Mouse (Mus musculus): ENCODE data around the gene Usp31. TPM values are rescaled to one million over a fixed set of nuclear protein-coding genes. Genes with fewer than 3 reads are reported as not detected.

Usp31 gene
- 1 to 10 TPM; 4.2 to 5.6 TPM for total RNA-seq (2021)
- long read RNA-seq, experiment 1, partial matches to known transcripts = 2 of 4 reads
- long read RNA-seq, experiment 1, other reads (novel, unspliced or antisense) = 2 of 4 reads
- long read RNA-seq, experiment 2, partial matches to known transcripts = 1 of 3 reads
- long read RNA-seq, experiment 2, other reads (novel, unspliced or antisense) = 2 of 3 reads

DNA sequence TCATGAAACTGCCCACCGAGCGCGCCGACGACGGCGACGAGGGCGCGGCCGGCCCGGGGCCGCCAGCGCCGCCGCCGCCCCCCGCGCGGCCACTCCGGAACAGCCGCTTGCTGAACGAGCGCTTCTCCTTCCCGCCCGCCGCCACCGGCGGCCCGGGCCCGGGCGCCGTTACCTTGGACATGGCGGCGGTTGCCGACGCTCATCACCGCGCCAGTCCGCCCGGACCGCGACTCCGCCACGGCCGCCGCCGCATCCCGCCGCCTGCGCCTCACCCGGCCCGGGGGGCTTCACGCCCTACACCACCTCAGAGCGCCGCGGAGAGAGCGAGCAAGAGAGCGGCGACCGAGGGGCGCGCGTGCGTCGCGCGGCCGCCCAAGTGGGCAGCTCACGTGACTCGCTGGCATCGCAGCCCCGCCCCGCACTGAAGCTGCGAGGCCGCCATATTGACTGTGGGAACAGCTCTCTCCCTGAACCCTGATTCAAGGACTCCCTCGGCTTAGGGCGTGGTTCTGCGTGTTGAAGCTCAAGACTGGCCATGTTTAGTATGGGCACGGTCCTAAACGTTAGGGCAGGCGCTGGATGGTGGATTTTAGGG, at the start of gene Usp31:
Gene Usp31, minus strand, starts transcription at position 181 of the 595 bp plus-strand sequence.
- DNase-seq = peak; percentile 90

DNA sequence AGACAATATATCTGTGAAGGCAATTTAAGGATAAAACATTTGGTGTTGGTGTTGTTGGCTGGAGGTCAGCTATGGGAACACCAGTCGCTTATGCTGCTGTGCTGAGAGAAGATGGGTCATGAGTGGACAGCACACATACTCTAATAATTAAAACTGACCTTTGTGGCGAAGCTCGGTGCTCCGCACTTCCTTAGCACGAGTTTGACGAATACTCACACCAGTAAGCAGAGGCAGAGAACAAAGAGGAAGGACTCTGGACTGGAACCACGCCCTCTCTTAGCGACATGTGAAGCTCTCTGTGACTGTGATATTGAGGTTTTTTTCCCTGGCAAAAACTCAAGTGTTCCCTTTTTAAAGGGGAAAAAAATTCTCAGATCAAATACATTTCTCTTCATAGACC, 47.7 kb upstream of the Usp31 start:
- DNase-seq = no peak

DNA sequence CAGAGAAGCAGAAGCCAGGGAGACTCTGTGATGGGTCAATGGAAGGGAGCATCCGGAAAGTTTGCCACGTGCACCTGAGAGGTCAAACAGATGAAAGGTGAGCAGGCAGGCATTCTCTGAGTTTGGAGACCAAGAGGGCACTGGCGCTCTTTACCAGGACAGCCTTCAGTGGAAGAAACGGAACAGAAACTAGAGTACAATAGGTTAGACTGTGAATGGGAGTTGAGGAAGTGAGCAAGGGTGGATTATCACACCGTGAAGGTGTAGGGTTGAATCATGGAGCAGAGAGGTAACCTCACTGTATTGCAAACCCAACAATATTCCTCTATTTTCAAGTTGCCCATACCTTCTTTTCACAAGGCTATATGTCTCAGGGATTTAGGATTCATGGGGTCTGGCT, 43.2 kb upstream of the Usp31 start:
- DNase-seq = no peak

DNA sequence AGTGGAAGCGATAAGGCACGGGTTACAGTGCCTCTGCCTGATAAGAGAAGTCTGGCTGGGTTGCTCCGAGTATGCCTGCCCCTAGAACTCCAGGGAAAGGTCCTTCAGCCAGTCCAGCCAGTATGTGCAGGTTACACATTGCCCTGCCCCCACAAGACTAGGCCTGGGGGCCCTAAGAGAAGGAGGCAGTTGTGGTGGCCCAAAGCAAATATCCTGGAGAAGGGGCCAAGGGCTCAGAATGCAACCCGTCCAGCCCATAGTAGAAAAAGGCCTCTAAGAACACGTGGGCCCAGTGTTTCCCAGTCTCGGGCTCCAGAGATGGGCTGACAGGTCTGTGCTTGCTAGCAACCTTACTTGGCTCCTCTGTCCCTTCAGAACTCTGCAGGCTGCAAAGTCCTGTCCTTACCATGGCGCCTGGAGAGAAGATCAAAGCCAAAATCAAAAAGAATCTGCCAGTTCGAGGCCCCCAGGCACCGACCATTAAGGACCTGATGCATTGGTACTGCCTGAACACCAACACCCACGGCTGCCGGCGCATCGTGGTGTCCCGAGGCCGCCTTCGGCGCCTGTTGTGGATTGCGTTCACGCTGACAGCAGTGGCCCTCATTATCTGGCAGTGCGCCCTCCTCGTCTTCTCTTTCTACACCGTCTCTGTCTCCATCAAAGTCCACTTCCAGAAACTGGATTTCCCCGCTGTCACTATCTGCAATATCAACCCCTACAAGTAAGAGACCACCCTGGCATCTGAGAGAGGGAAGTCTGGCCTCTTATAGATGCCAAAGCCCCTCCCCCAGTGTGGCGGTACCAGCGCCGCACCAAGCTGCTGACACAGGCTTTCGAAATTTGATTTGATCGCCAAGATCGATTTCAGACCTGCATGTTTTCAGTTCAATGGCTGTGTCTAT, 30.7 kb upstream of the Usp31 start:
- DNase-seq = no peak

DNA sequence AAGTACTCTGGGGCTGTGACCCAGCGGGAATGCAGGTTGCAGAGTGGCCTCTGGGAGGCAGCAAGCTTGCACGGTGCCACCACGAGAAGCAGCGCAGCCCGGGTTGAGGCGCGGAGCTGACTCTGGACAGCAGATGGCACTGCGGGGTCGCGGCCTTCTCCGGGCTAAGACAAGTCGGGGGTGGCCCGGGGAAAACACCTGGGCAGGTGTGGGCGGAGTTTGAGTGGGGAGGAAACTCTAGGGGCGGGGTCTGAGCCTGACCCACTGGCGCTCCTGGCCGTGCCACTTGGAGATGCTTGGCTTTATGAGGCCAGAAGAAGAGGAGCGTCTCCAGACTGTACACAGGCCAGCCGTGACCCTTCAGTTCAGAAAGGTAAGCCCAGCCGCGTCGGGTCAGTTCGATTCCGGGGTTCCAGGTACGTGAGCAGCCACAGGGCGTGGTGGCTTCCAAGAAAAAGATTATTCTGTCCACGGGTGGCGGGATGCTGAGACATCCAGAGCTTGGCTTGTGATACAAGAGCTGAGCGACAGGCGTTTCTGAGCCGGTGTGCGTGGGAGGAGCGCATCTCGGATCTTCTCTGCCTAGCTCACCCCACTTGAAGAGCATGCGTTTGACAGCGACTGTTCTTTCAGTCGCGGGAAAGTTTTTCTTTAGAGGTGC, 27.2 kb upstream of the Usp31 start, which contains the start of gene Scnn1g:
Gene Scnn1g, plus strand, starts transcription at position 309 of the 661 bp plus-strand sequence.
- peak; percentile 84 for DNase-seq

DNA sequence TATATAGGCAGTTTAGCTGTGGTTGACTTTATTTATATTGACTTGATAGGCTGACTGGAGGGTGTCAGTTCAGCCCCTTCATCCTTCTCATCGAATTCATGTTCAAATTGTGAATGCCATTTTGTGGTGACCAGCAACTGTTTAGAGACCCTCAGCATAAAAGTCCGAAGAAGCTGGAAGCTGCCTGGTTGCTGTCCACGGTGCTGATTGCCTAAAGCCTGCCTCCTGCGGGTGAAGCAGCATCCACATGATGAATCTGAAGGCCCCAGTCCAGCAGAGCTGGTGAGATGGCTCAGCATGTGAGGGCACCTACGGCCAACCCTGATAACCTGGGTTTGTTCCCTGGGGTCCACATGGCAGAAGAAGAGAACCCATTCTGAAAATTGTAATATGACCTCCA, 23.2 kb upstream of the Usp31 start:
- peak; percentile 52 for DNase-seq

DNA sequence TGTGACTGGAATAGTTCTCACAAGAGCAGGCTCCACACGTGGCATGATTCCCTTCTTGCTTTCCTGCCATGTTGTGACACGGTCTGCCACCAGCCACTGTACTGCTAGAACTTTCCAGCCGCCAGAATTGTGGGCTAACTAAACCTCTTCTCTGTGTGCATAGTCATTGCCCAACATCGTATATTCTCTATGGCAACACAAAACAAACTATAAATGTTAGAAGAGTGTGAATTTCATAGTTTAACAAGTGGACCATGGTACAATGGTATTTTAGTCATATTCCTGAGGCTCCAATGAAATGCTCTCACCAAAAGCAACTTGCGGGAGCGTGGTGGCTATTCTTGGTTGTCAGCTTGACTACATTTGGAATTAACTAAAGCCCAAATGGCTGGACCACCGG, 10.0 kb upstream of the Usp31 start:
- no peak for DNase-seq

DNA sequence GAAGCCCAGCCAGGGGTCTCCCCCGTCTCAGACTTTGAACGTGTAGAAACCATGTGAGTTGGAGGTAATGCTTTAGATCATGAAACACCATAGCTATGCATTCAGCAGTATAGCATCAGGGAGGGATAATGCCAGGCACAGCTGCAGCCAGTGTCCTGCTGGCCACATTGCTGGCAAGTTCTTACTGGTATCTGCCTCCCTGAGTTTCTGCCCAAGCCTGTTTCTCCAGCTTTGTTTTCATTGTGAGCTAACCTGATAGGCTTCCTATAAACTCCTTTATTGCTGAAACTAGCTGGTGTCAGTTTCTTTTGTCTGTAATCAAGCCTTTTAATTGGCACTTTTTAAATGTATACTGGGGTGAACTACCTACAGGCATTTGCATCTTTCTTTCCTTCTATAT, 4.1 kb upstream of the Usp31 start:
- DNase-seq = no peak

DNA sequence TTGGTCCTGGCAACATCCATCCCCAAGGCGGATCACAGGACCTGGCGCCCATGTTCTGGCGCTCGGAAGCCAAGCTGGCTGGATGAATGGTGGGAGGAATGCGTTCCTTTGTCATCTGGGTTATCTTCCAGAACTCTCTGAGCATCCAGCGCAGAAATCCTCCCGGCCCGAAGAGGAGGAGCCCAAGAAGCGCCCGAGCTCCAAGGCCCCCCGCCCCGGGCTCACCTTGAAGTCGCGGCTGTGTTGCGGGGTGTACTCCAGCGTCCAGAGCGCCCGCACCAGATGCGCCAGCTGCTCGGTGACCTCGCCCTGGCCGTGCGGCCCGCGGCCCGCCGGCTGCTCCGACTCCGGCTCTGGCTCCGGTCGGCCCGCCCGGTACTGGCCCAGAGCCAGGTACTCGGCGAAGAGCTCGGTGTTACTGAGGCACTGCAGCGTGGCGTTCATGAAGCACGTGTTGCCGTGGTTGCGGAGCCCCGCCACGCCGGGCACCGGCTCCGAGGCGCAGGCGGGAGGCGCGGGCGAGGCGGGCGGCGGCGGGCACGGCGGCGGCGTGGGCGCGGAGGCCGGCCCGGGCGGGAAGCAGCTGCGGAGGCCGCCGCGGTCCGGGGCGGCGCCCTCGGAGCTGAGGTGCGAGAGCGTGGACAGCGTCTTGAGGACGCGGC, 511 bp downstream of the Usp31 start:
- DNase-seq = peak; percentile 61

DNA sequence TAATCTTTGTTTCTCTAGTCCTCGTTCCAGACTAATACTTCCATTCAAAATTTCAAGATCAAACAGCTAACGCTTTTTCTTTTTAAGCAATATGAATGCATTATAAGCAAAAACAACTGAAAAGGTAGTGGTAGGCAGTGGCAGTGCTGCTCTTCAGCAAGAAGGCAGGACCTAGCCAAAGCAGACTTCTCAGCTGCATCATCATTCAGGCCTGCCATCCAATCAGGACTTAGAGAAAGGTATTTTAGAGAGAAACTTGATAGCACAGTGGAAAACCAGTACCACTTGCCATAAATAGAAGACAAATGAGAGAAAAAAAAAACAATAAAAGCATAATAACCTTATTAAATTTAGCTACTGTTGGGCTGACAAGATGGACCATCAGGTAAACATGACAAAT, 2.0 kb downstream of the Usp31 start:
- no peak for DNase-seq

DNA sequence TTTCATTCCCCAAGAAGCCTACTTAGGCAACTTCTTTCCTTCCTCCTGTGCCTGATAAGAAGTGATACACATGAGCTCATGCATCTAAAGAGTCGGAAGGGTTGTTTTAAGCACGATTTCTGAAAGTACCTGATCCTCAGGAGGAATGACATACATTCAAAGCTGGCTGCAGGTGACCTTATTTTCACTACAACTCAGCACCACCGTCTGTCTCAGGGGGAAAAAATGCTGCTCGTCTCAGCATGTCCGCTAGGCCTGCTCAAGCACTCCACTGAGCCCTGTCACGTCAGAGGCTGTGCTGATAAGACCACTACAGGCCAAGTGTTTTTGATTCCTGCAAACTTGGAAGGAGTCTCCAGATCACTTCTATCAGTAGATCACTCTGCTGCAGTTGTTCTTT, 5.1 kb downstream of the Usp31 start:
- no peak for DNase-seq

DNA sequence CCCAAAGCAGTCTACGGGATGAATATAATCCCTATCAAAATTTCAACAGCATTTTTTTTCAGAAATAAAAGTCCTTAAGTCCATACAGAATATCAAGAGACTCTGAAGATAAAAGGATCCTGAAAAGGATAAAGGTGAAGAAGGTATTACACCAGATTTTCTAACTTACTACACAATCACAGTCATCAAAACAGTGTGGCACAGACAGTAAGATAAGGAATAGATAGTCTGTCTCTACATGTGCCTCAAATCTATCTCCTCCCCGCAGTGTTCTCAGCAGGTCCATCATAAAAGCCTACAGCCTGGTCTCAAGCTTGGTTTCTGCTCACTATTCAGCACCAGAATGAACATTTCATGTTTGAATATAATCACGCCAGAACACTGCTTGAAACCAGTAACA, 6.6 kb downstream of the Usp31 start:
- no peak for DNase-seq

DNA sequence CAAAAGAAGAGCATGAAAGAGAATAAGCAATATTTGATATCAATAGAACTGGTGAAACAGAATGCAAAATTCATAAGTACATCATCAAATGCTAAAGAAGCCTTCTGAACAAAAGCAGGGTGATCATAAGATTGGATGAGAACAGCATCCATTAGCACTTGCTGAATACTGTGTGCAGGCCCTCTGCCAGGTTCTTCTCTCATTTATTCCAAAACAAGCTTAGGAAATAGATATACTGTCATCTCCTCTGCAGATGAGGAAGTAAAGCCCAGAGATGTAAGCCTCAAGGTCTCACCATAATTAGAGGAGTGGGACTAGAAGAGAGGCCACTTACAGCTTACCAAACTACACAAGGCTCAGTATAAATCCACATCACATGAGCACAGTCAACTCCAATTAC, 7.8 kb downstream of the Usp31 start:
- no peak for DNase-seq

DNA sequence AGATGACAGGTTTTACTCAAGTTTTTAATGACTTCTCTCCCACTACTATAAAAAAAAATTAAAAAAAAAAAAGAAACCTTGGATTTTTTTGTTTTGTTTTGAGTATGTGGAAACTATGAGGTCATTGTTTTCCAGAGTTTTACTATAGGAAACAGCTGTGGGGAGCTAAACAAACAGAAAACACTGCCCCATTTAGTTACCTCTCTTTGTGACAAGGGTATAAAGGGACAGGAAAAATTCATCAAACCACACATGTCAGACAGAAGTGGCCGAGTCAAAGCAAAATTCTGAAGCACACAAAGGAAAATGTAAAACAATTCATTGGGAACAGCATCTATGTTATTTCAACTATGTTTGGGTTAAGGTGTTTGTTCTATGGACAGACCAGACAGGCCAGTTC, 9.5 kb downstream of the Usp31 start:
- no peak for DNase-seq

DNA sequence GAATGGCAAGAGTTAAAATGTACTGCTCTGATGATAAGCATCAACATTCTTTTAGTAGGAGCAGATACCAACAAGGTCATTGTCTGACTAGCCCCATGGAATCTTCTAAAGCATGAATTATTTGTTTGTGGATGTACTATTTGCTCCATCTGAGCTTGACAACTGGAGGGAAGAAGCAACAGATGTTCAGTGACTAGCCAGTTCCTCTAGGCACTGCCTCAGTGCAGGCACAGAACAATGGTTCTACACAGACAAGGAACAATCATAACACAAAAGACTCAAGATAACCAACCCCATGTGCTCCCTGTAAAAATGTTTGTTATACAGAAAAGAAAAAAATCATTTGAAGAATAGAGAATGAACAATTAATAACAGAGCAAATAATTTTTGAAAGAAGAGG, 9.9 kb downstream of the Usp31 start:
- no peak for DNase-seq

DNA sequence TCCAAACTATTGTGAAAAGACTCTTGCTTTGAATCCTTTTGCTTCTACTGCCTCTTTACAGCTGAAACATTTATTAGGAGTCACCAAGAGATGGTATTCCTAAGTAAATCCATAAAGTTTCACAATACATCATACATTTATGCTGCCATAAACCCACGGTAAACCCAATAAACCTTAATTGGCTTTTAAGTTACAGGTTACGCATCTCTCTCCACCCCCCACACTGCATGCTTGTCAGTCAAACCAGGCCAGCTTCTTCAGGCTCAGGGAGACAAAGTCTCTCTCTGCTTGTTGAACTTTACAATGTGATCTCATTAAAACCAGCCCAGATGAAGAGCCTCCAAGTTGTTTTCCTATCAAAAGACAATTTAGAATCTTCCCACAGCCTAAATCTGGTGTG, 15.2 kb downstream of the Usp31 start:
- no peak for DNase-seq

DNA sequence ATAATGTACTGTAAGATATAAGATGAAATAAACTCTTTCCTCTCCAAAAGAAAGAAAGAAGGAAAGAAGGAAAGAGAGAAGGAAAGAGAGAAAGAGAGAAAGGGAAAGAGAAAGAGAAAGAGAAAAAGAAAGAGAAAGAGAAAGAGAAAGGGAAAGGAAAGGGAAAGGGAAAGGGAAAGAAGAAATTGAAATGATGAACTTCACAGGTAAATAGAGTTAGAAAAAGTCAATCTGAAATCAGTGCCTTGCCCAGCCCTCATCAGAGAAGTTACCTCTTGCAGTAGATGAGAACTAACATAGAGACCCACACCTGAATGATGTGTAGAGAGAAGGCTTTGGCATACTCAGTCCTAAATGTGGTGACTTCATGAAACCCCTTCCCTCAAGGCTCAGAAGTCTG, 17.7 kb downstream of the Usp31 start:
- no peak for DNase-seq

DNA sequence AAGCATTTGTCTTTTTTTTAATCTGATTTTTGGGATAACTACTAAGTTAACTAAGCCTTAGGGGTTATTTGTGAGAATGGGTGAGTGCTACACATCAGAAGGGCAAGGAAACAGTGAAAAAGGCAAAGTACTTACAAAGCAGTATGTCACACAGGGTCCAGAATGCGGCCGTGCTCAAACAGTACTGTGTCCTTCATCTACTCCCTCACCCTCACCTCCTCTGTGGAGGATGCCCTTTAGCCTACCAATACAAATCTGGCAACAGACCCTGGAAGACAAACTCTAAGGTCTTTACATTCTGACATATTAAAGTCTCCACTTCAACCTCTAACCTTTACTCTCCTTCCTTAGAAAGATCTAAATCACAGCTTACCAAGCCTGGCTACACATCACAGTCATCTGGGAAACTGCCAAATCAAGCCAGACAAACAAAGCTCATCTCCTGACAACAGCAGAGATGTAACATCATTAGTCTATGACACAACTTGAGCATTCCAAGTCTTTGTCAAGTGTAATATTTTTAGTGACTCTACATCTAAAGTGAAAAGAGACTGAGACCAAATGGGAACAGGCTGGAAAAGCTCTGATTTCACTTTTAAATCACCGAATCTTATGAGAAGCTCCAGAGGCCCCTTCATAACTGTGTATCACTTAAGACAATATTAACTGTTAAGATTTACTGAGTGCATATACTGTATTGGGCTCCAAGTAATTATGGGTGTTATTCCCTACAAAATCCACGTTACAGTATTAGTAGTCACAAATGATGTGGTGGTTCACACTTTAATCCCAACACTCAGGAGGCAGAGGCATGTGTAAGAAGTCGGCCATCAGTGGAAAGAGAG, 21.7 kb downstream of the Usp31 start:
- no peak for DNase-seq

DNA sequence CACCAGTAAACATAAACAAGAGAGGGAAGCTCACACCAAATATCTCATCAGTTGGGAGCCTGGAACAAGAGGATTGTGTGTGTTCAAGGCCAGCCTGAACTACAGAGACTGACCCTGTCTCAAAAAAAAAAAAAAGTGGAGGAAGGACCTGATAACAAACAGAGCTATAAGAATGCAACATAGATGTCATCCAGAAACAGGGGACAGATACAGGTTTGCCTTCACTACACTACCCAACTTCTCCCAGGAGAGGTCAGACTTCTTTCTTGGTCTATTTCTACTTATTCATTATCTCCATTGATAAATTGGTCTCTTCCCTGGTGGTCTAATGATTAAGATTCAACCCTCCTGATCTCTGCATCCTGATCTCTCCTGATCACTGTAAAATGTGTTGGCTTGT, 25.9 kb downstream of the Usp31 start:
- DNase-seq = no peak

DNA sequence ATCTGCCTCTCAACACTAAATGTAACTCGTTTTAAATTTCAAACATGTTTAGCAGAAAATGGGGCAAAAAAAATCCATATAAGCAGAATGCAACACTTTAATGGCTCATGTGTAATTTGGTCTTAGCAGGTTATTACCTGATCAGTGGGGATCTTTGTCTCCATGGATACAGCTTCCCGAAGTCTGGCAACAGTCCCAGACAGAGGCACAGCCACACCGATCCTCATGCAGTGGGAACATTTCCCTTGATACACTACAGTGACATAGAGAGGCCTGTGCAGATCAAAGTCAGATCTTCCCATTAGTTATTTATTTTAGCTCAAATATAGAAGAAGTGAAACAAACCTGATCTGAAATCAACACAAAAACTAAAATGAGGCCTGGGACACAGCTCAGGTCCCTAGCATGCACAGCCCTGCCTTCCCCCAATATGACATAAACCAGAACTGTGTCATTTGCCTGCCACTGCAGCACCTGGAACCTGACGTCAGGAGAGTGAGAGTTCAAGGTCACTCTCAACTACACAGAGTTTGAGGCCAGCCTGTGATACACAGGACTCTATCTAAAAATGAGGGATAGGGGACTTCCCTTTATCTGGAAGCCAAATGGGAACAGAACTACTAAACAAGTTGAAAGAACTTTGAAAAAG, 29.8 kb downstream of the Usp31 start:
- no peak for DNase-seq

DNA sequence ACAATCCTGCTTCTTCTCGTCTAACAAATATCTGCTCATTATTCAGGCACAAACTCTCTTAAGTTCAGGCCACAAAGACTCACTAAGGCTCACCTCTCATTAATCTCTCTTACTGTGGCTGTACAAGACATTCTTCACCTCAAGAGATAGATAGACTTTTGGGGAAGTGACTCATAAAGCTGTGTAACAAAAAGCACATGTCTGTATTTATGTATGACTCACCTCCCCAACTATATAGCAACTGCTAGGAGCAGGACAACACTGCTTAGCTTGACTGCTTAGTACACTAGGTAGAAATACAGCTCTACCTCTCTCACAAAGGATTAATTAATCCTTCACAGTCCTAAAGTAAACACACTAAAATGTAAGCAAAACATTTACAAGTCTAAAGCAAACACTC, 46.3 kb downstream of the Usp31 start:
- no peak for DNase-seq

All from gastrocnemius, postnatal 10 days (tissue).